Mouse (Mus musculus) liver, embryonic 16.5 days (tissue): ENCODE results near the gene Prr29. TPM values are rescaled to one million over a fixed set of nuclear protein-coding genes. Genes with fewer than 3 reads are reported as not detected.

Experiments used
- ATAC-seq: fragments of 200-750 bp; cut with Nextera tagmentation; 2 replicates; pipeline ENCODE4 v1.8.0; 2017; ENCODE audit warnings: low read depth, mild to moderate bottlenecking, moderate number of reproducible peaks, moderate library complexity
- H3K27ac ChIP-seq: fragments of 300-500 bp; sonication (generic); 2 replicates; pipeline ENCODE4 v1.5.1; 2014; ENCODE audit warnings: mild to moderate bottlenecking, low read length
- H3K27me3 ChIP-seq: fragments of 300-500 bp; sonication (generic); 2 replicates; pipeline ENCODE4 v1.6.1; 2014; ENCODE audit warnings: low read depth, low read length, mixed read lengths; ENCODE audit not compliant: control insufficient read depth, insufficient read depth
- H3K36me3 ChIP-seq: fragments of 300-500 bp; sonication (generic); 2 replicates; pipeline ENCODE4 v1.6.1; 2014; ENCODE audit warnings: mild to moderate bottlenecking; ENCODE audit not compliant: control insufficient read depth, insufficient read depth
- H3K4me1 ChIP-seq: fragments of 300-500 bp; sonication (generic); 2 replicates; pipeline ENCODE4 v1.6.1; 2014; ENCODE audit warnings: low read depth, low read length, mixed read lengths; ENCODE audit not compliant: control insufficient read depth
- H3K4me2 ChIP-seq: fragments of 300-500 bp; sonication (generic); 2 replicates; pipeline ENCODE4 v1.6.1; 2014; ENCODE audit warnings: low read depth, low read length, mixed read lengths
- H3K4me3 ChIP-seq: fragments of 300-500 bp; sonication (generic); 2 replicates; pipeline ENCODE4 v1.5.1; 2014; ENCODE audit warnings: low read depth, mild to moderate bottlenecking, low read length
- H3K9ac ChIP-seq: fragments of 300-500 bp; sonication (generic); 2 replicates; pipeline ENCODE4 v1.6.1; 2014; ENCODE audit warnings: low read depth, low read length
- H3K9me3 ChIP-seq: fragments of 300-500 bp; sonication (generic); replicated peaks from 2 replicates; pipeline ENCODE4 v1.6.1; 2016; ENCODE audit warnings: low read length; ENCODE audit not compliant: control insufficient read depth
- WGBS: fragments of 180-500 bp; shearing (Covaris S2); extraction: QIAGEN DNeasy Blood & Tissue Kit; methylation state at CpG from one replicate; pipeline ENCODE4 v1.1.7; 2014; ENCODE audit not compliant: insufficient replicate concordance; 5-methylcytosine and 5-hydroxymethylcytosine counted together
- polyA plus RNA-seq: library from polyadenylated mRNA; unstranded; fragments of >200 nt; fragmentation: Nextera tagmentation; extraction: Ambion mirVana; gene quantifications from 2 replicates; pipeline ENCODE4 v1.2.1, GENCODE M21; 2015

Prr29 gene
- polyA plus RNA-seq, 1 experiment from 2014 or later: not detected

- no peak overlapping the region for H3K4me2 ChIP-seq
- no peak overlapping the region for H3K9ac ChIP-seq
- no peak overlapping the region for H3K27ac ChIP-seq
- no peaks in the 10 kb centered on the region for H3K27me3 ChIP-seq
- no peaks in the 10 kb centered on the region for H3K9me3 ChIP-seq
- WGBS: 40% methylated on average over 11 of the region's 11 CpGs
- ATAC-seq: no peak
- no peaks in the 10 kb centered on the region for H3K36me3 ChIP-seq
- no peak overlapping the region for H3K4me3 ChIP-seq
- no peaks in the 10 kb centered on the region for H3K4me1 ChIP-seq
These were observed 8.7 kb downstream of the Prr29 start for GRCm38 (mm10) chr11:106373998-106374397.

DNA sequence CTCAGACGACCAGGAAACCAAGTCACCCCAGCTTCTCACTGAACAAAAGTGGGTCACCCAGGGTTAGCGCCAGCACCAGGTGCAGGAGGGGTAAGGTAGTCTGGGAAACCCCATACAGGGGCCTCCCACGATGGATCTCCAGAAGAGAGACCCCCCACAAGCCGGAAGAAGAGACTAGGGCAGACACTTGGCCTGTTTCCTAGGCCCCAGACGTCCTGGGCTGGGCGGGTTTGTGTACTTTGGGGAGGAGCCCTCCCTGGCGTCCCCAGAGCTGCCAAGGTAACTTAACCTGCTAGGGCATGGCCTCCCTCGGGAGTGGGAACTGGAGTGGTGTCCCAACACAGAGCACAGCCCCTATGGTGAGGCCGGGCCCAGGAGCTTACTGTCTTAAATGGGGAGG, 9.3 kb downstream of the Prr29 start:
- H3K36me3 ChIP-seq: no peaks in the 10 kb centered on the region
- H3K4me3 ChIP-seq: no peak overlapping the region
- 34% methylated on average over 9 of the region's 9 CpGs for WGBS
- H3K4me1 ChIP-seq: no peaks in the 10 kb centered on the region
- no peak overlapping the region for H3K4me2 ChIP-seq
- no peak for ATAC-seq
- H3K27me3 ChIP-seq: no peaks in the 10 kb centered on the region
- no peaks in the 10 kb centered on the region for H3K9me3 ChIP-seq
- H3K27ac ChIP-seq: no peak overlapping the region
- H3K9ac ChIP-seq: no peak overlapping the region

- ATAC-seq: no peak
- Histone ChIP-seq H3K4me1 (no peaks in the 10 kb centered on the region), H3K4me3 (no peak overlapping the region), H3K9me3 (no peaks in the 10 kb centered on the region), H3K27me3 (no peaks in the 10 kb centered on the region), H3K9ac (no peak overlapping the region), H3K36me3 (no peaks in the 10 kb centered on the region), H3K4me2 (no peak overlapping the region), H3K27ac (no peak overlapping the region)
- WGBS: 60% methylated on average over 5 of the region's 5 CpGs
These were observed 9.7 kb downstream of the Prr29 start for GRCm38 (mm10) chr11:106374979-106375378.

DNA sequence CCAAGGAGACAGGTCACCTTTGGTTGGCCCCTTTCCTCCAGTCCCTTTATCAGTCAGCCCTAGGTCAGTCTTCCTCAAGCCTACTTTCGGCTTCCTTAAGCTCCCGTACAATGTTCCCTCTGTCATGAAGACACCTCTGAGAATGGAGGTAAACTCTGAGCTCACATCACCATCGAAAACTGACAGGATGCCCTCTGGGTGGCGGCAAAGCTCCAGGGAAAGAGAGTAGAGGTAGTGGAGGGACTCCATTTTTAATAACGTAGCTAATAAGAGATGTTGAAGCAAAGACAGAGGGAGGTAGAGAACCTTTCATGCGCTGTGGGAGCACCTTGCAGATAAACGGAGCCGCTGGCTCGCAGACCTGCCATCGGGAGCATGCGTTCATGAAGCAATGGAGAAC, 15.7 kb downstream of the Prr29 start:
- H3K27me3 ChIP-seq: no peaks in the 10 kb centered on the region
- no peak overlapping the region for H3K9ac ChIP-seq
- no peaks in the 10 kb centered on the region for H3K36me3 ChIP-seq
- H3K27ac ChIP-seq: no peak overlapping the region
- no peaks in the 10 kb centered on the region for H3K9me3 ChIP-seq
- H3K4me2 ChIP-seq: no peak overlapping the region
- 63% methylated on average over 11 of the region's 11 CpGs for WGBS
- no peak overlapping the region for H3K4me3 ChIP-seq
- no peak for ATAC-seq
- peaks cover 9% of the 10 kb centered on the region for H3K4me1 ChIP-seq

DNA sequence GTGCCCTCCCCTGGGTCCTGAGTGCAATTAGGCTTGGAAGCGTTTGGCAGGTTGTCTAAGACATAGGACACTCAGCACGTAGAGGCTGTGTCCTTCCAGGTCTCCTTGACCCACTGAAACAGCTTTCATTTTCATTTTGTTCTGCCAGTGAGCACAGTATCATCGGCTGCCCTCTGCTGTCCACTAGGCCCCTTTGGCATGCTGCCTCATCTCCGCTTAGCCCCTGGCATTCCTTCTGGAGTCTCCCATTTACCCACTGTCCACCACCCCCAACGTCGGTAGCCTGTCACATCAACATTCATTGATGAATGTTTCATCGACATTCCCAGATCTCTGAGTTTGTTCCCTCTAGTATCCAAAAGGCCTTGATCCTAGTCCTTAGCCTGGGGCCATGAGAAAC, 16.6 kb downstream of the Prr29 start:
- no peak overlapping the region for H3K9ac ChIP-seq
- ATAC-seq: no peak

DNA sequence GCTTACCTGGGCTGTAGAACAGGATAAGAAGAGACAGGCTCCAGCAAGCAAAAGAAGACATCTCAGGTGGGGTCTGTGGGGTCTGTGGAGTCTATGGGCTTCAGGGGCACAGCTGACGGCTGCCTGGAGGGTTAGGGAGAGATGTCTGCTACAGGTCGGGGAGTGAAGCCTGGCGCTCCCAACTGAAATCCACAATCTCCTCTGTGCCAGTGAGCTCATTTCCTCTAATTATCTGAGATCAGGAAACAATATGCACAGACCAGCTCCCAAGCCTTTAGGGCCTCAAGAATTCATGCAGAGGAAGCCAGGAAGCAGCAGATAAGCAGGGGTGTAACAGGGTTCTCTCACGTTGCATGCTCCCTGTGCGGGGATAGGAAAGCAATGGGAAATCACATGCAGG, 17.2 kb downstream of the Prr29 start:
- Histone ChIP-seq H3K4me1 (peaks cover 10% of the 10 kb centered on the region), H3K9ac (no peak overlapping the region), H3K9me3 (no peaks in the 10 kb centered on the region), H3K27ac (no peak overlapping the region), H3K36me3 (no peaks in the 10 kb centered on the region), H3K4me3 (no peak overlapping the region; the same call in 1 of the 2 replicates), H3K4me2 (no peak overlapping the region), H3K27me3 (no peaks in the 10 kb centered on the region)
- ATAC-seq: peak; percentile 54
- WGBS: 13% methylated on average over 5 of the region's 5 CpGs

More for the DNA sequence above, 16.6 kb downstream of the Prr29 start:
- Histone ChIP-seq H3K27ac (no peak overlapping the region), H3K4me1 (peaks cover 10% of the 10 kb centered on the region), H3K36me3 (no peaks in the 10 kb centered on the region), H3K4me2 (peak overlapping the region; percentile 7; the same call in 1 of the 2 replicates), H3K4me3 (peak overlapping the region; percentile 1), H3K27me3 (no peaks in the 10 kb centered on the region), H3K9me3 (no peaks in the 10 kb centered on the region)
- 48% methylated on average over 7 of the region's 7 CpGs for WGBS

- Histone ChIP-seq H3K4me1 (peaks cover 10% of the 10 kb centered on the region), H3K9me3 (no peaks in the 10 kb centered on the region), H3K36me3 (no peaks in the 10 kb centered on the region), H3K4me2 (no peak overlapping the region), H3K4me3 (no peak overlapping the region), H3K27ac (no peak overlapping the region), H3K9ac (no peak overlapping the region), H3K27me3 (no peaks in the 10 kb centered on the region)
- no peak for ATAC-seq
- 38% methylated on average over 6 of the region's 6 CpGs for WGBS
These were observed 17.9 kb downstream of the Prr29 start for GRCm38 (mm10) chr11:106383051-106383790.

DNA sequence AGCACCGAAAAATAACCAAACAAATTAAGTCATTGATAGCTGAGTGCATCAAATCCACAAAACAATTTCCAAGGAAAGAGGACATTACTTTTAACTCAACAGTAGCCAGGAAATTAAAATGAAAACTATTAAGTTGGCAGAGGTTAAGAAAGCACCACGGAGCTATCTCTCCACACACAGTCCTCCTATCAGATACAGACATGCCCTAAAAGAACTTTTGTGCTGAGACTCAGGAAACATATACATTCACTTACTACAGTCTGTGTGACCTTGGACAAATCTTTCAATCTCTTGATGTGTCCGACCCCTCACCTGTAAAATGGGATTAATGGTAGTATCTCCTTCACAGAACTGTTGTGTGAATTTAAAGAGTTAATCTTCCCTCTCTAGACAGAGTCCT, 21.1 kb downstream of the Prr29 start:
- Histone ChIP-seq H3K4me3 (no peak overlapping the region), H3K27ac (no peak overlapping the region), H3K4me1 (peaks cover 10% of the 10 kb centered on the region), H3K36me3 (no peaks in the 10 kb centered on the region), H3K9ac (no peak overlapping the region), H3K27me3 (no peaks in the 10 kb centered on the region), H3K4me2 (no peak overlapping the region), H3K9me3 (no peaks in the 10 kb centered on the region)
- ATAC-seq: no peak
- 39% methylated on average over 3 of the region's 3 CpGs for WGBS

GRCm38 (mm10) chr11:106387020-106387419, 21.7 kb downstream of the Prr29 start:
- Histone ChIP-seq H3K9me3 (no peaks in the 10 kb centered on the region), H3K36me3 (no peaks in the 10 kb centered on the region), H3K4me2 (no peak overlapping the region), H3K9ac (no peak overlapping the region), H3K27ac (no peak overlapping the region), H3K4me1 (peaks cover 12% of the 10 kb centered on the region), H3K4me3 (0 out of 2 replicates have a peak overlapping the region, but pooled peaks have one; percentile 1), H3K27me3 (no peaks in the 10 kb centered on the region)
- WGBS: 31% methylated on average over 6 of the region's 6 CpGs
- ATAC-seq: no peak
